Mouse (Mus musculus): ENCODE measurements around the gene Ddc.
A peak's percentile ranks its signal among the peaks of the same experiment; 100 is the strongest.

The Ddc gene

DNA sequence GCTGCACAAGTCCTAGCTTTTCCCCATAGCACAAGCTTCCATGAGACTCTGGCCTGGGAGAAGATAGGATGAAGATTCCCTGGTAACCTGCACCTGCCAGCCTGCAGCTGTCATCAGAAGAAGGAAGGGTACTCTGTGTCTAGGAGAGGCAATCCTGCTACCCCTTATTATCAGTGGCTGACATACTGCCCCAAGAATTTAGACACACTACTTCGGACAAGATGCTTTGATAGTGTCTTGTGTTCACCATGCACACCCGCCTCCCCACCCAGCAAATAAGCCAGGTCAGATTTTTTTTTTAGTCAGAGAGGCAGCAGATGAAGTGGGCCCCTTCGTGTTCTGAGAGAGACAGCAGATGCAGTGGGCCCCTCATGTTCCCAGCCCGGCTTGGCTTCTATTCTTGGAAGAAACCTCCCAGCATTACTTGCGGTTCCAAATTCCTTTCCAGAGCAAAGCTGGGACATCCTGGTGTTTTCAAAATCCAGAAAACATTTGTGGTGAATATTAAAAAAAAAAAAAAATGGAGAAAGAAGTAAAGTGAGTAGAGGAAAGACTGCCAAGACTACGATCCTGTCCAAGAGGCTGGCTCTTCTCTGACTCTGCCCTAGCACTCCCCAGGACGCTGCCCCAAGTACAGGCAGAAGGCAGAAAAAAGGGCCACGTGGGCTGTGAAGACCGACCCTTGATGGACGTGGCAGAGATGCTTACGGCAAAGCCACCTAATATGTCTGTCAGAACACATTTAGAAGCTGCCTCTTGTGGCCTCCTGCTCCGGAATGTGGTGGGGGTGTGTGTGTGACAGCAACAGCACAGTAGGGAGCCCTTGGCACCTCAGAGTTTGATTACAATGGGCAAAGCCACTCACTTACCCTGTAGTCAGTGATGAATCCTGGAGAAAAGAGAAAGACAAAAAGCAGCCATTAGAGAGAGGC lies 73.7 kb downstream of the Ddc start:
- peak; percentile 40 for DNase-seq (ENCODE audit: inconsistent ontology term)

DNA sequence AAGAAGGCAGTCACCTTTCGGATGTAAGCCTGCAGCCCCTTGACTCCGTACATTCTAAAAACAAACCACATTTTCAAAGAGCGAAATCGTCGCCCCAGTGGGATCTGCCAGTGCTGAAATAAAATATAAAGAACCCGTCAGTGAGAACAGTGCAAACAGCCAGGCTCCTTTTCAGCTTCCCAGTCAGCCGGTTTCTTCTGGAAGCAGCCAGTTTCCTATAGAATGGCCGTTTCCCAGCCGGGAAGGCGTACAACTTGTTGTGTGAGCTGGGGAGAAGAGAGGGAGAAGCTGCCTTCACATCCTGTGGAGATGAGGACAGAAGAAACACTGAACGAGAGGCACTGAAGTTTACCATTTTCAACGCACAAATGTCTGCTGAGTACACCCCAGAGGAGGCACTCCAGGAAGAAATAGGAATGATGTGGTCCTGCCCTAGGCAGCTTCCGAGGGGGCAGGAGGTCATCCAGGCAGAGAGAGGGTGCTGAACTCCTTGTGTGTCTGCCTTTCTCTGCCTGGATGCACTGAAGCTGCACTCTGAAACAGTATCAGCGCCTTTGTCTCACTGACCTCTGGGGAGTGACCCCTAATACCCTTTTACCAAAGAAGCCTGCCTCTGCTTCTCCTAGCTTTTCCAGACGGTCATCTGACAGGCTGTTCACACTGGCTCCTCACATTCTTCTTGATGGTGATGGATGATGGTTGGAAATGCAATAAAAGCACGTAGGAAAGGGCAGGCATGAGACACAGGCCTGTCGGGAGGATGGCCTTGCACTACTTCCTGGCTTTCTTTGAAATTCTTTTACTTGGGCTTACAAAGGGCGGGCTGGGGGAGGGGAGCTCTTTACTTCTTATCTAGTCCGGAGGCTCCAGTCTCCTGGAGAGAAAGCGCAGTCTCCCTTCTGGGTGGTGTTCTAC lies 75.5 kb downstream of the Ddc start:
- no peak for DNase-seq (ENCODE audit: inconsistent ontology term)

DNA sequence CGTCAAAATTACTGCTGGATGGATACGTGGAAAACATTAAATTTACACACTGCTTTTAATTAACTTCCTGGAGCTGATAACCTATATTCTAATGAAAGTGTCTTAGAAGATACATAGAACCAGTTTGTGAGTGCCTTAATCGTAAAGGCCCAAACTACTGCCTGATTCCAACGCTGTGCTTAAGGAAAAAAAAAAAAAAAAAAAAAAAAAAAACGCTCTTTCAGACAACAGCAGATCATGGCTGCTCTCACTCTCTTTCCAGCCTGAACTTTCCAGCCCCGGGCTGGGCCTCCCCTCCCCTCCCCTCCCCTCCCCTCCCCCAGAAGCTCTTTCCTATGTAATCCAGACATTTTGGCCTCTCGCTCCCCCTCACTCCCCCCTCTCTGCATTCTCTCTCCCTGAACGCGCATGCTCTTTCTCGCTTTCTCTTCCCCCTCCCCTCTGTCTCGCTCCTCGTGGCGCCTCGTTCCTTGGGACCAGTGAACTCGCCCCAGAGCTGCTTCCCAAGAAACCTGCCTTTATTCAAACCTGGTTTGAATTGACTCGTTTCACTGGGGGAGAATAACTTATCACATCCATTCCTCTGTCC lies 76.5 kb downstream of the Ddc start:
- DNase-seq (ENCODE audit: inconsistent ontology term) = no peak

DNA sequence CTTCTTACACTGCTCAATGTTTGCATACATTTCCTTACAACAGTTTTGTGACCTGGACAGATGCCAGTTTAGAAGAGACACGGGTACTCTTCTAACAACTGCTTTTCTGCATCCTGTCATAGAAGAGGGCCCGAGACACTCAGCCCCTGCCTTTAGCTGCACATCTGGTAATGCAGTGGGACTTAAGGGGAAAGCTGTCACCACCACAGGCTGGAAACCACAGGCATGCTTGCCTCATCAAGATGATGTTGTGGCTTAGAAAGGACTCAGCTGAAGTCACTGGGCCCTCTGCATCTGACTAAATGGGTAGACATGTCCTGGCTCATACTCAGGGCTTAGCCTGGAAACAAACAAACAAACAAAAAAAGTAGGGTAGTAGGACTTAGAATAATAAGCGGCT lies 77.2 kb downstream of the Ddc start:
- peak; percentile 58 for DNase-seq (ENCODE audit: inconsistent ontology term)

DNA sequence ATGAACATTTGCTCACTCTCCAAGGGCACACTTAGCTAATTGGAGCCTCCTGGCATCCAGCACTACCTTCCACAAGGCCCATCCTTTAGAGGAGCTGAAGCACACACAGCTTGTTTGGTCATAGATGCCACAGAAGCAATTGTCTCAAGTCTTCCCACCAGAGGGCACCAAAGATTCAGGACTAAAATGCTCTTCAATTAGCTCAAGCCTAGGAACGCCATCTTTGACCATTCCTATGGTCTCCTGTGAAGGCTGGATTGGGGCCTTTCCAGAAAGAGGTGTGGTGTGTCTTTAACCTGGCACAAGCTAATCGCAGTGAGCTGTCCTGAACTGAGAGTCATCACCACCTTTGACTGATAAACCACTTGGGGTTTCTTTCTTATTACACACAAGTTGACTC lies 77.7 kb downstream of the Ddc start:
- peak; percentile 83 for DNase-seq (ENCODE audit: inconsistent ontology term)

DNA sequence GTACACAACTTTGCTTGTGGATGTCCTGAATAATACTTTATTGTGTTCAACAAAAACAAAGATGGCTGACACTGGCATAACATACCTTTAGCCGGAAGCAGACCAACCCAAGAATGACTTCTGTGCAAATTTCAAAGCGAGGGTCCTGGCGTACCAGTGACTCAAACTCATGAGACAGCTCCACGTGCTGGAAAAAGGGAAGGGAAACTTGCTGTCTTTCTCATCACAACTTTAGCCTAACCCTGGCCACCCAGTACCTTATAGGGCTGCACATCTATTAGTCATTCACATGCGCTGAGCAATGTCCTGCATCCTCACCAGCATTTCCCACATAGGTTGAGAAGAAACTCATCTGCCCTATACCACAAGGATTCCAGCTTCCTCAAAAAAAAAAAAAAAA lies 78.7 kb downstream of the Ddc start:
- no peak for DNase-seq (ENCODE audit: inconsistent ontology term)

DNA sequence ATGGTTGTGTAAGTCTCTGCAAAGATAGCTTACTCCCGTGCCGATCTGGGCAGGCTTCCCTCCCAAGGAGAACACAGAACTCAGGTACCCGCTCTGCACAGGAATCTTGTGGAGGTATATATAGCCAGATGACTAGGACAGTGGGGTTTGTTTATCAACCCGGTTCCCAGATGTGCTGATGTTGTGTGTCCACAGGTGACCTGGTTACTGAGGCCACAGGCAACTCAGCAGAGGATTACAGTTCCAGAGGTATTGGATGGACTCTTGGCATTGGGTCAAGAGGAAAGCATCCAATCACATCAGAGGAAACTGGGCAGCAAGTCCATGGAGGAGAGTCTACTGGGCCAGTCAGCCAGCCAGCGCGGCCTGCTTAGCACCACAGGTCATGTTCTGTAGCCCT lies 79.1 kb downstream of the Ddc start:
- DNase-seq (ENCODE audit: inconsistent ontology term) = no peak

DNA sequence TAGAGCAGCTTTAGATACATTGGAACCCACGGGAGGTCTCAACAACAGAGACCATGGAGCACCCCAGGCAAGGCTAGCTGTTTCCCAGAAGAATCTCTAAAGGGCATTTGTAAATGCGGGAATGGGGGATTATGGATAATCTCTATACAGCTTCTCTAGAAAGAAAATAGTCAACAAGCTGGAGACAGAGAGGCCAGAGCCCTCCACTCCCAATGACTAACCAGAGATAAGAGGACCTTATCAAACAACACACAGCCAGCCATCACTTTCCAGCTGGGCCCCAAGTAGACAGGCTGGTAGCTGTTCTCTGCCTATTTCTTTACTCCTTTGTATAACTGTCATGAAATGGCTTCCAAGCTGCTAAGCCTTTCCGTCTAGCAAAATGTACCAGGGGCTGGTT lies 82.2 kb downstream of the Ddc start:
- DNase-seq (ENCODE audit: inconsistent ontology term) = no peak

DNA sequence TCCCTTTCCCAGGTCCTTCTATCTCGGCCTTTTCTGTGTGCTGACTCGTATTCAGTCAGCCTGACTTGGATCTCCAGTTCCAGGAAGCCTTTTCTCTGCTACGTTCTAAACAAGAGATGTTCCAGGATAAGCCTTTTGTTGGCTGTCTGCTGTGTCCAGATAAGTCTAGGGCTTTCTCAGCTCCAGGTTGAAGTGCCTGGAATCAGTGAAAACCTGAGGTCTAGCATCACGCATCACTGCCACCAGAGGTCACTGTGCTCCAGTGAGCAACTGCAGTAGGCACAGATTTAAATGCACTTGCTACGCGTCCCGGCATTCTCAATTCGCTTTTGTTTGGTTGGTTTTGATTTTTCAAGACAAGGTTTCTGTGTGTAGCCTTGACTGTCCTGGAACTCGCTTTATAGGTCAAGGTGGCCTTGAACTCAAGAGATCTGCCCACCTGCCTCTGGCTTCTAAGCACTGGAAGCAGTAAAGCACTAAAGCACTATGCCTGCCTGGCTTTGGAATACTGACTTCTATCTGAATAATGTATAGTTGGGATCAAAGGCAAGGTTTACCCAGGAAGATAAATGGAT lies 86.0 kb downstream of the Ddc start:
- peak; percentile 40 for DNase-seq (ENCODE audit: inconsistent ontology term)

DNA sequence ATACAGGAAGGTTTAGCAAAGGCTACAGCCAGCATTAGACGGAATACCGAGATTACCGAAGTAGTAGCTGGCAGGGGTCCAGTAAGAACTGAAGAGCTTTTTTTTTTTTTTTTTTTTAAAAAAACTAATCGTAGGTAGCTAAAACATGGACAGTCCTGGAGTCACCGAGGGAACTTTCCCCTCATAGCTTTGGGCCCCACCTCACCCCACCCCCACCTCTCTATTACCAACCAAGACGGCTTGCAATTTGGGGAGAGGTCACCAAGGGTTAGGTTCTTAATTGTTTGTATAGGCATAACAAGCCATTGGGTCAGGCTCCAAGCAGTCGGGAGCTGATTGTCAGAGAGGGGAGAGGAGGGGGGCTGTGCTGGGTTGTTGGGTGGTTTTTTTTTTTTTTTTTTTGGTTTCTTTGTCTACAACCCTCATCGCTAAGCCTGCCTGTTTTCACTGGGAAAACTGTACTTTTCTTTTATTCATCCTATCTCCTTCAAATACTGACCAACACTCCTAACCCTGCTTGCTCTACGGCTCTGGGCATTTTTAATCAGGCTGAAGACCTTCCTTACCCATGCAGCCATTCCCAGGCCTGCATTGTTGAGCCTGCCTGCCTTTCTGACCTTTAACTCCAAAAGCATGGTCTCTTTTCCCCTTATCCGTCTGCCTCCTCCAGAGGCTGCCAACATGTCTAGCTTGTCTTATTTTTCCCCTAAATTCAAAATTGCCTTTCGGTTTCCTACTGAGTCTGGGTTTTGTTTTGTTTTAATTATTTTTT lies 88.4 kb downstream of the Ddc start:
- DNase-seq (ENCODE audit: inconsistent ontology term) = no peak

DNA sequence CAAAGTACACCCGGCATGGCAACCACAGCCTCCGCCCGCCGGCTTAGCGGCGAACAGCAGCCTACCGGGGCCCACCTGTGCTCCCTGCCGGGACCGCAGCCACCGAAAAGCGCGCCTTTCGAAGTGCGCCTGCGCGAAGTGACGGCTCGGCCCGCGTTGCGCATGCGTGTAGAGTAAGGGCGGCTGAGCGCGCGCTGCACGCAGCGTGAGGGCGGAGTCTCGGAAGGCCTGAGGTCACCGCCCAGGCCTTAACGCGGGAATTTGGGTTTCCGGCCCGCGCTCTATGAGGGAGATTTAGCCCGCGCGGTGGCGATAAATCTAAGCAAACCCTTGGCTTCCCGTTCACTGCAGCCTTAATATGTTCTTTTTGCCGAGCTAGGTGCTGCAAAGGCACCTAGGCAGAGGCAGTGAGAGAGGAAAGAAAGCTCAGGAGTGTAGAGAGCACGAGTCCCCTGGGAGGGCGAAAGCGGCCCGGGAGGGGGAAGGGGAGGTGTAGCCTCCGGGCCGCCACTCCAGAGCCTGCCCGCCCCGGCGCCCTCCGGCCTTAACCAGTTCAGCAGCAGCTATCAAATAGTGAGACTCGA lies 89.0 kb downstream of the Ddc start, which contains the start of gene Fignl1:
Gene Fignl1 (minus strand): TSS at position 143 of the 584 bp plus-strand sequence.
- DNase-seq (ENCODE audit: inconsistent ontology term) = peak; percentile 96

DNA sequence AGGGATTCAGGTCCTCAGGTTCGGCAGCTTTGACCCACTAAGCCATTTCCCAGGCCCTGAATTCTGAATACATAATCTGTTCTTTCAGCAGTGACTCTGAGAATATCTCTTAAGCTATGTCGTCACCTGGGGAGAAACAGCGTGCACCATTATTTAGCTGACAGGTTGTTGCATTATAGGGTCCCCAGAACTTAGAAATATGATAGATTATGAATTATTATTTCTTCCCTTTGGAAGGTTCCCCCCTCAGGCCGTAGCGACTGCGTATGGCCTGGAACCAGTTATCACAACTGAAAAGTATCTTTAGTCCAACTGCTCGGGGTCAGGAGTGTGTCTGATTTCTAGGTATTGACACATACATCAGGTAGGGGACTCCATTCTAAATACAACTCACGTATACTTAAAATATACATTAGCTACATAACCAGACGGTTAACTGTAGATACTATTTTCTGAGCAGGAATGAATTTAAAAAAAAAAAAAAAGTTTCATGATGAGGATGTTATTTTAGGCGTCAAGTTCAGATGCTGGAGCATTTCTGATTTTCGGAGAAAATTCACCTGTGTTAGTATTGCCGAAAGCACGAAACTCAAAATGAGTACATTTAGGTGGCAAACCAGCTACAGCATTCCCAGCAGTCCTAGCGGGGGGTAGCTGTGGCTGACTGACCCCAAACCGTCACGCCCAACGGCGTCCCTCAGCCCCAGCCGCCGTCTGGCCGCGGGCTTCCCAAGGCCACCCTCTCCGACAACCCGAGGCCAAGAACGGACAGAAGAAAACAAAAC lies 89.7 kb downstream of the Ddc start:
- DNase-seq (ENCODE audit: inconsistent ontology term) = peak; percentile 26

DNA sequence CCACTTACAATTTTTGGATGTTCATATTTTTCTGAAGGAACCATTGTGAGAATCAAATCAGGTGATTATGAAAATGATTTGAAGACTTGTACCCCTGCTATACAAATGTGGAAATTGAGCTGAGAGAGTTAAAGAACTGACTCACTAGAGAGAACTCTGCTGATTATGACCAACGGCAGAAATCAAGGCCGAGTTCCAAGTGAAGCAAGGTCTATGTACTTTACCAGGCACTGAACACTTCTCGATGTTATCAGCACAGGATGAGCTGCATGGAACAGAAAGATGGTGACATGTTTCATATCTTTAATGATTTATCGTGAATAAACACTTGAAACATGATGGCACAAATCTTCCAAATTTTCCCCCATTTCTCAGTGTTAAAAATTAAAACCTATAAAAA lies 92.0 kb downstream of the Ddc start:
- DNase-seq (ENCODE audit: inconsistent ontology term) = no peak

DNA sequence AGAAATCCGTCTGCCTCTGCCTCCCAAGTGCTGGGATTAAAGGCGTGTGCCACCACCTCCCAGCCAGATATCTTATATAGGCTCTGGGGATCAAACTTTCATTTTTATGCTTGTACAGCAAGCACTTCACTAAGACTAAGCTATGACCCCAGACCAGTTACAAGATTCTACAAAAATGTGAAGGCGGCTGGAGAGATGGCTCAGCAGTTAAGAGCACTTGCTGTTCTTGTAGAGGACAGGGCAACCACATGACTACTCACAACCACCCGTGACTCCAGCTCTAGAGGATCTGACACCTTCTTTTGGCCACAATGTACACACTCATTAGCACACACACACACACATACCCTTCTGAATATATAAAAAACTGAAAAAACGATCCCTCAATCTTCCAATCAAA lies 93.5 kb downstream of the Ddc start:
- DNase-seq (ENCODE audit: inconsistent ontology term) = no peak

DNA sequence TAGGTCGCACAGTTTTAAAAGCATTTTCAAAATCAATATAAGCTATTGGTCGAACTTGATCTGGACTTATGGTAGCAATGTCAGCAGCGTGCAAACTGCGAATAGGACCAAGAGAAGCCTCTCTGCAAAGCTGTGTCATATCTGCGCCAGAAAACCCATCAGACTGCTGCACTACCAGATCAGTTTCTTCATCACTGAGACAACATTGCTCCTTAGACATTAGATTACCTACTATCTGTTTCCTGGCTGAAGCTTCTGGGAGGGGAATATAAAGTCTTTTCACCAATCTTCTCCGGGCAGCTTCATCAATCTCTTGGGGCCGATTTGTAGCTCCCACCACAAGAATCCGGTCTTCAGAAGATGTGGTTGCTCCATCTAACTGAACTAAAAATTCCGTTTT lies 96.9 kb downstream of the Ddc start:
- no peak for DNase-seq (ENCODE audit: inconsistent ontology term)

DNA sequence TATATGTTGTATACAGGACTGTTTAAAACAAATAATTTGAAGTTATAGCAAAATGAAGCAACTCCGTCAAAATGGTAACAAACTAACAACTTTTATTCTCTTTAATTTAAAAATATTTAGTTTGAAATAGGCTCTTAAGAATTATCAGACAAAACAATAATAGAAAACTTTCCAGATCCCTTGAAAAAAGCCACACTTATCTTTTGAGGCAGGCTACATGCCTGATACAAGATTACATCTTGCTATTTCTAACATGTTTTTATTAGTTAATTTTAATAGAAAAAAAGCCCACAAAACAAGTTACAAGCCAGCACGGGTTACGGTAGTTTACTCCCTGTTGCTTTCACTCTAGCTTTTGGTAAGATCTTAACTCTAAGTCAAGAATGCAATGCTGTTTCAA lies 97.6 kb downstream of the Ddc start:
- no peak for DNase-seq (ENCODE audit: inconsistent ontology term)

DNA sequence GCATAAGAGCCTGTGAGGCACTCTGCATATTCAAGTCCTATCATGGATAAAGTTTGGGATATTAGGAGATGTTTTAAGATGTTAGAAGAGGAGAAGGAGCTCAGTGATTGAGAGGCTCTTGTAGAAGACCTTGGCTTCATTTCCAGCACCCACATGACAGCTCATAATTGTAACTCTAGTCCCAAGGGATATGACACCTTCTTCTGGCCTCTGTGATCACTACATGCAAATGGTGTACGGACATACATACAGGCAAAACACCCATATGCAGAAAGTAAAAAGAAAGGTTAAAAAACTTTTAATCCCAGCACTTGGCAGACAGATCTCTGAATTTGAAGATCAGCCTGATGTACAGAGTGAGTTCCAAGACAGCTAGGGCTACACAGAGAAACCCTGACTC lies 99.3 kb downstream of the Ddc start:
- DNase-seq (ENCODE audit: inconsistent ontology term) = no peak

DNA sequence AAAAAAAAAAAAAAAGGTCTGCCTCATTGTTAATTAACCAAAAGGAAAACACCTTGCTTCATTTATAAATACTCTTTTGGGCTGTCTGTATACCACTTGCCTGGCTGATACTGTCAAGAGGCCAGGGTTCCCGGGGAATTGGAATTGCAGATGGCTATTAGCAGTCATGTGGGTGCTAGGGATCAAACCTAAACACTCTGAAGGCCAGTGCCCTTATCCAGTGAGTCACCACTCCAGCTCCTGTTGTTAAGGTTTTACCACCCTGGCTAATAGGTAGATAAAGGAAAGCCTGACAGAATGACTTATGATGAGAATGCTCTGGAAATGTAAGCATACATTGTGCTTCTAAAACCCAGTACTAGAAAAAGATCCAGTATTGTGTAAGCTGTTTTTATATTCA lies 103.3 kb downstream of the Ddc start:
- no peak for DNase-seq (ENCODE audit: inconsistent ontology term)

DNA sequence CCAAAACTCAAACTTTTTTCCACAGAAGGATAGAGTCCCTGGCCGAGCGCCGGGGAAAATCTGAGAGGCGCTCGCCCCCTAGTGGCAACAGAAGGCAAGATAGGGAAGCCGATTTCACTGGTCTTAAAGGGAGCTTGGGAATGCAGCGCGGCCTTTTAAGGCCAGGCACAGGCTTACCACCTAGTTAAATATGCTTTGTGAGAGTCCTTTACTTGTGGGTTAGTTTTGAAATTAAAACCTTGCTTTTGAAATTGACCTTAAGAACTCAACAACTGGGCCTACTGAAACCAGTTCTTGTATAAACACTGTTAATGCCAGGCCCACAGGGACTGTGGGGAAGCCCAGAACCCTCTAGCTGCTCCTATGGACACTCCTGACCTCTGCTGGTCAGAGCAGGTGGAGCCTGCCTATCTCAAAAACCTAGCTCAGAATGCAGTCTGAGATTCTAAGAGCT lies 109.4 kb downstream of the Ddc start:
- peak; percentile 75 for DNase-seq (ENCODE audit: inconsistent ontology term)

DNA sequence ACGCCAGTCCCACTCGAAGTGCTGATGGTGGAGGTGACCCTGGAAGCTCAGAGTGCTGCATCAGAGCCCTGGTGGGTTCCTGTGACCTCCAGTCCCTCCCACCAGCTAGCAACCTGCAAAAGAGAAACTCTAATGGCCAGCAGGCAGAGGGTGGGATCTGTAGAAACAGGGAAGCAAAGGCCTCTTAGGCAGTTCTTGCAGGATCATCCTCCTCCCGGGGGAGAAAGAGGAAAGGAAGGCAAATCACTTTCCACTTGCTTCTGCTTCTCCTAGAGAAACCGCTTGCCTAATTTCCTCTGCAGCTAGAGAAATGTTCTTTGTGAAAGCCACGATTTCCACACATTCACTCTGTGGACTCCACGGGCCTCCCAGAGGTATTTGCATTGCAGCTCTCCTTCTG lies 112.5 kb downstream of the Ddc start:
- DNase-seq (ENCODE audit: inconsistent ontology term) = no peak
